Mouse (Mus musculus) hindbrain, embryonic 10.5 days (tissue): Measurements from ENCODE around the gene 4930451I11Rik. TPM values are rescaled to one million over a fixed set of nuclear protein-coding genes. Genes with fewer than 3 reads are reported as not detected.

Experiments
- DNase-seq: peaks from one replicate; pipeline ENCODE4 v3.0.0-alpha.2; 2017; ENCODE audit warnings: low spot score
- H3K27ac ChIP-seq: fragments of 300-500 bp; sonication (generic); 2 replicates; pipeline ENCODE4 v1.5.1; 2016; ENCODE audit warnings: mild to moderate bottlenecking, moderate library complexity
- H3K27me3 ChIP-seq: fragments of 300-500 bp; sonication (generic); 2 replicates; pipeline ENCODE4 v1.6.1; 2016; ENCODE audit warnings: mild to moderate bottlenecking; ENCODE audit not compliant: poor library complexity, insufficient read depth, severe bottlenecking
- H3K36me3 ChIP-seq: fragments of 300-500 bp; sonication (generic); 2 replicates; pipeline ENCODE4 v1.6.1; 2016; ENCODE audit warnings: mild to moderate bottlenecking, moderate library complexity
- H3K4me1 ChIP-seq: fragments of 300-500 bp; sonication (generic); replicated peaks from 2 replicates; pipeline ENCODE4 v1.6.1; 2016; ENCODE audit warnings: mild to moderate bottlenecking
- H3K4me3 ChIP-seq: fragments of 300-500 bp; sonication (generic); 2 replicates; pipeline ENCODE4 v1.5.1; 2016; ENCODE audit warnings: mild to moderate bottlenecking, moderate library complexity
- H3K9me3 ChIP-seq: fragments of 300-500 bp; sonication (generic); 2 replicates; pipeline ENCODE4 v1.6.1; 2016; ENCODE audit warnings: mild to moderate bottlenecking, moderate library complexity
- WGBS: fragments of 180-500 bp; shearing (Covaris S2); methylation state at CpG from one replicate; pipeline ENCODE4 v1.1.7; 2016; 5-methylcytosine and 5-hydroxymethylcytosine counted together
- polyA plus RNA-seq: library from polyadenylated mRNA; unstranded; fragments of >200 nt; fragmentation: Nextera tagmentation; extraction: Ambion mirVana; gene quantifications from 2 replicates; pipeline ENCODE4 v1.2.1, GENCODE M21; 2016

The 4930451I11Rik gene
- polyA plus RNA-seq, 1 experiment from 2014 or later: not detected

DNA sequence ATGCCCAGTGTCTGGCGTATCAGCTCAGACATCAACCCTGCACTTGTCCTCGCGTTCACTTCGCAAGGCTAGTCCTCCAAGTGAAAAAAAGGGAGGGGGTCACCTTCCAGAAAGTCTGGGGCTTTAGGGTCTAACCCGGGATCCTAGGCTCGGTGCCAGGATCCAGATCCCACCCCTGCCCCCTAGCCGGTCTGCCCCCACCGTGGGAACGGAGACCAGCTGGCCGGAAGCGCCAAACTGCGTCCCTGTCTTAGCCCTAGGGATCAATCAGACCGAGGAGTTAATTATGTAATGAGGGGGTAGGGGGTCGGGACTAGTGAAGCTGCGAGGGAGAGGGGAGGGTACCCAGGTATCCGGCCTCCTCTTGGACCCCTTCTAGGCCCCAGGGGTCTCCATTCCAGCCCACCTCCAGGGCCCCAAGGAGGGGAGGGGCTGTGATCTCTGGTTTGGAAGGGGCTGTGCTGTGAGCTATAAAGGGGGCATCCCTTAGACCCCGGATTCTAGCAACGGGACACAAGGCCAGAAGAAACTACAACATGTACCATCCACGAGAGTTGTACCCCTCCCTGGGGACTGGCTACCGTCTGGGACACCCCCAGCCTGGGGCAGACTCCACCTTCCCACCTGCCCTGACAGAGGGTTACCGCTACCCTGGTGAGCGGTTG, 50.3 kb downstream of the 4930451I11Rik start, which contains the start of gene Tbx6:
Gene Tbx6, plus strand, starts transcription at position 513 of the 665 bp plus-strand sequence.
- Histone ChIP-seq H3K9me3 (no peaks in the 10 kb centered on the region), H3K4me1 (peaks cover 61% of the 10 kb centered on the region), H3K27me3 (no peaks in the 10 kb centered on the region), H3K36me3 (peaks cover 35% of the 10 kb centered on the region), H3K4me3 (peak within 1 kb of the TSS; percentile 57), H3K27ac (peak within 1 kb of the TSS; percentile 87)
- no peak for DNase-seq
- 7% methylated on average over 22 of the region's 22 CpGs for WGBS

Other genes with a start within 250 kb of the 4930451I11Rik start
- gene Apobr, start 246.7 kb downstream of the 4930451I11Rik start, polyA plus RNA-seq: 0.47 TPM in 2 replicates
- gene Cln3, start 245.8 kb downstream of the 4930451I11Rik start, polyA plus RNA-seq: 27.3 and 29.9 TPM in 2 replicates
- gene Il27, start 236.7 kb downstream of the 4930451I11Rik start, polyA plus RNA-seq: not detected in 2 replicates
- gene Nupr1, start 200.8 kb downstream of the 4930451I11Rik start, polyA plus RNA-seq: 1.4 and 2.7 TPM in 2 replicates
- gene Sgf29, start 182.3 kb downstream of the 4930451I11Rik start, polyA plus RNA-seq: 57.6 and 62.7 TPM in 2 replicates
- gene Sult1a1, start 155.2 kb downstream of the 4930451I11Rik start, polyA plus RNA-seq: 0.19 and 0.30 TPM in 2 replicates
- gene Bola2, start 136.2 kb downstream of the 4930451I11Rik start, polyA plus RNA-seq: 208 and 212 TPM in 2 replicates
- gene Slx1b, start 135.9 kb downstream of the 4930451I11Rik start, polyA plus RNA-seq: 15.3 and 16.6 TPM in 2 replicates
- 49.2 and 59.5 TPM in 2 replicates for gene Coro1a, start 123.9 kb downstream of the 4930451I11Rik start, polyA plus RNA-seq
- gene Mapk3, start 72.0 kb downstream of the 4930451I11Rik start, polyA plus RNA-seq: 62.5 and 63.8 TPM in 2 replicates
- 0.55 and 1.3 TPM in 2 replicates for gene Gdpd3, start 65.3 kb downstream of the 4930451I11Rik start, polyA plus RNA-seq
- 51.3 and 89.7 TPM in 2 replicates for gene Ypel3, start 54.7 kb downstream of the 4930451I11Rik start, polyA plus RNA-seq
- gene Tbx6, start 50.2 kb downstream of the 4930451I11Rik start, polyA plus RNA-seq: 0.22 and 0.47 TPM in 2 replicates
- gene Ppp4c, start 39.1 kb downstream of the 4930451I11Rik start, polyA plus RNA-seq: 391 and 411 TPM in 2 replicates
- 4.7 and 12.7 TPM in 2 replicates for gene Fam57b, start 34.0 kb downstream of the 4930451I11Rik start, polyA plus RNA-seq
- 4.9 and 5.5 TPM in 2 replicates for gene Doc2a, start 15.8 kb upstream of the 4930451I11Rik start, polyA plus RNA-seq
- gene Hirip3, start 30.3 kb upstream of the 4930451I11Rik start, polyA plus RNA-seq: 38.7 and 48.1 TPM in 2 replicates
- gene Ino80e, start 30.7 kb upstream of the 4930451I11Rik start, polyA plus RNA-seq: 102 and 105 TPM in 2 replicates
- gene Taok2, start 53.1 kb upstream of the 4930451I11Rik start, polyA plus RNA-seq: 56.2 and 56.4 TPM in 2 replicates
- gene Tmem219, start 91.3 kb upstream of the 4930451I11Rik start, polyA plus RNA-seq: 31.6 and 37.9 TPM in 2 replicates
- gene Kctd13, start 97.2 kb upstream of the 4930451I11Rik start, polyA plus RNA-seq: 23.9 and 35.5 TPM in 2 replicates
- 0.41 and 1.2 TPM in 2 replicates for gene Asphd1, start 117.9 kb upstream of the 4930451I11Rik start, polyA plus RNA-seq
- gene Sez6l2, start 118.9 kb upstream of the 4930451I11Rik start, polyA plus RNA-seq: 2.3 and 7.6 TPM in 2 replicates
- 92.5 and 103 TPM in 2 replicates for gene Cdipt, start 144.3 kb upstream of the 4930451I11Rik start, polyA plus RNA-seq
- gene Cdiptos, start 144.5 kb upstream of the 4930451I11Rik start, polyA plus RNA-seq: 0.63 and 1.0 TPM in 2 replicates
- gene Mvp, start 183.0 kb upstream of the 4930451I11Rik start, polyA plus RNA-seq: 5.0 and 6.1 TPM in 2 replicates
- gene Pagr1b, start 184.8 kb upstream of the 4930451I11Rik start, polyA plus RNA-seq: 0.25 and 0.55 TPM in 2 replicates
- gene Pagr1a, start 185.7 kb upstream of the 4930451I11Rik start, polyA plus RNA-seq: 84.3 and 130 TPM in 2 replicates
- gene Gm42742, start 189.5 kb upstream of the 4930451I11Rik start, polyA plus RNA-seq: 17.6 and 75.1 TPM in 2 replicates
- gene Prrt2, start 189.6 kb upstream of the 4930451I11Rik start, polyA plus RNA-seq: 3.3 and 4.4 TPM in 2 replicates
- gene Maz, start 195.4 kb upstream of the 4930451I11Rik start, polyA plus RNA-seq: 66.7 and 83.1 TPM in 2 replicates
- 161 and 193 TPM in 2 replicates for gene Kif22, start 210.8 kb upstream of the 4930451I11Rik start, polyA plus RNA-seq